Mouse (Mus musculus) brain, embryonic 14.5 days (tissue): ENCODE results near the gene Arhgap30.

Experiments used
- CTCF ChIP-seq: fragments of 200-500 bp; IDR thresholded peaks from 2 replicates; pipeline ENCODE4 v1.5.1; 2012; ENCODE audit warnings: inconsistent platforms, mild to moderate bottlenecking, moderate library complexity, borderline replicate concordance; ENCODE audit not compliant: insufficient read depth, insufficient read length; ENCODE audit errors: extremely low read depth
- POLR2A ChIP-seq: fragments of 200-500 bp; IDR thresholded peaks from 2 replicates; pipeline ENCODE4 v1.6.1; 2012; ENCODE audit warnings: mild to moderate bottlenecking, inconsistent platforms, borderline replicate concordance; ENCODE audit not compliant: poor library complexity, insufficient read depth, insufficient read length, severe bottlenecking; ENCODE audit errors: extremely low read depth

DNA sequence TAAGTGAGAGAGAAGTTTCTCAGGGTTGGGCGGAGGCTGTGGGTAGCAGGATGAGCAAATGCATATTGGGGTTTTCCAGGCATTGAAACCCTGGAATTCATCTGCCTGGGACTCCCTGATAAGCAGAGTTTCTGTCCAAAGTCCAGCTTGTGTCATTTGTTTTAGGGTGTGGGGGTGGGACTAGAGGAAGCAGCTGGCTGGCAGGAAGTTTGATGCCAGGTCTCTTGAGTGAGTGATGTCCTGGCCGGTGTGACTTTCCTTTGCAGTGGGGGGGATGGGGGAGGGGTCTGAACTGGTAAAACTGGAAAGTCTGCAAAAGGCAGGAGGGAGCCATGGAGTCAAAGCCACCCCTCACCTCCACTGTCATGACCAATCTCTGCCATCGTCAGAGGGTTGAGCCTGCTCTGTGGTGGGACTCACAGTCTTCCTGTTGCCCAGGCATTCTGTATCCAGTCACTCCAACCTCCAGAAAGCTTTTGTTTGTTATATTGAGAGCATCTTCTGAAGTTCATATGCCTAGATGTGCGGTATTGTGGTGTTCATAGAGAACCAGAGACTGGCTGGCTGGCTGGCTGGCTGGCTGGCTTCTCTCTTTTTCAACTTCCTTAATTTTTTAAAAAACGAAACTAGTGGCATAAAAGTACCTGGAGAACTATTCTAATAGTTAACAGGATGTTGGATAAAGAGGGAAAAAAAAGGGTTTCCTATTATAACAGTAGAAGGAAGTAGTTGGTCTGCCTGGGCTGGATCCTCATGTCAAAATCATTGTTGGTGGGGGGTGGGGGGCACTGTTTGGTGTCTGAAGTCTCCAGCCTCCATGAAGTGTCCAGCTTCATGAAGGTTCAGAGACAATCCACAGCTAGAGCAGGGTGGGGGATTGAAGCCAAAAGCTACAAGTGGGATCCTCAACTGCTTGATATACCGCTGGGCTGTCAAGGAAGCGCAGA is 53.0 kb downstream of the Arhgap30 start:
- TF ChIP-seq CTCF (no peak), POLR2A (no peak)
